In the genomic region with DNA sequence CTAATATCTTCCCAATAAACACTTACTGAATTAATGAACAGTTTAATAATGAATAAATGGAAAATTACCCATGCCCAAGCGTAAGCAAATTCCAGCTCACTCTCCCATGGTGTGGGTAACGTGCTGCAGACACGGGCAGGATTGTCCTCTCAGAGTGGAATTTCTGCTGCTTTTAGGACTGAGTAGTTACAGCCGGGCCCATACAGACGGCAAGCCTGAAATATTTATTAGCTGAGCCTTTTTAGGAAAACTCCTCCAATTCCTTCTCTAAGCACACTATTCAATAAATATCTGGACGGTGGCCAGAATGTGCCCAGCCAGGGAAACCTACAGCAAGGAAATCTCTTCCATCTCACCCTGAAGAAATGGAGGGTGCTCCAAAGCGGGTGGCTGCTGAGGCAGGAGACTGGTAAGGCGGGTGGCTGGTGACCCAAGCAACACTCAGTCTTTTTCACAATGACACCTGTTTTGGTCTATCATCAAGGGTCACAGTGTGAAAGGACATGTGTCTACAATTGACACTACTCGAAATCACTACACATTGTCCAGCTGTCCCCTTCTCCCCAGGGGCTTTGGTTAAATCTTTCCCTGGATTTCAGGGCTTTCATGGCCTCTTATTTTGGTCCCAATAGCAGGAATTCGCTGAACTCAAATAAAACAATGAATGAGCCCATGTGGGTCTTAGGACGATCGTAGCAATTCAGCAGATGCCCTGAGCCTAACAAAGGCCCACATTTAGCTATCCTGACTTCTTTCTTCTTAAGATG, we compare ENCODE assay signal across 11 mouse cellular contexts.
A peak's percentile ranks its signal among the peaks of the same experiment; 100 is the strongest.
DNase-seq lines count a peak whose midpoint lies in the region; ATAC-seq and TF ChIP-seq lines count a peak whose summit lies in the region.
"Had no signal": no experiment of that assay in that cellular context is flagged by ENCODE, and none has a peak within 500 bp of the region (broad histone marks: within the 10 kb centered on the region; RNA-seq: fewer than 3 reads in every experiment).

No protein-coding gene starts in this region.

- ATAC-seq in lung, embryonic 14.5 days (ENCODE audit: insufficient read depth), result 0 out of 2 replicates have a peak, but pooled peaks have one; percentile 41
- ATAC-seq in forebrain, embryonic 13.5 days, result peak; percentile 76; the same call in 1 of the 2 replicates
- peak; percentile 78 for ATAC-seq in midbrain, embryonic 13.5 days
- ATAC-seq in activated CD4-positive, CD25-positive, alpha-beta regulatory T cell, adult 4 months, result no peak
- ATAC-seq: CD4-positive, CD25-positive, alpha-beta regulatory T cell, adult 4 months had no signal

- H3K4me1 ChIP-seq in lung, embryonic 14.5 days (ENCODE audit: insufficient read depth), result peaks cover 5% of the 10 kb centered on the region
- H3K4me1 ChIP-seq in forebrain, embryonic 13.5 days, result peaks cover 14% of the 10 kb centered on the region
- peaks cover 9% of the 10 kb centered on the region for H3K4me1 ChIP-seq in midbrain, embryonic 13.5 days (replicated peaks)

- H3K9me3 ChIP-seq in lung, embryonic 14.5 days (ENCODE audit: low read depth, low read length), result no peaks in the 10 kb centered on the region
- H3K9me3 ChIP-seq in forebrain, embryonic 13.5 days (replicated peaks), result no peaks in the 10 kb centered on the region
- no peaks in the 10 kb centered on the region for H3K9me3 ChIP-seq in midbrain, embryonic 13.5 days

- H3K36me3 ChIP-seq in lung, embryonic 14.5 days (ENCODE audit: insufficient read depth), result no peaks in the 10 kb centered on the region
- H3K36me3 ChIP-seq in forebrain, embryonic 13.5 days (ENCODE audit: poor library complexity, severe bottlenecking), result no peaks in the 10 kb centered on the region
- H3K36me3 ChIP-seq in midbrain, embryonic 13.5 days, result no peaks in the 10 kb centered on the region

- no peak overlapping the region for H3K9ac ChIP-seq in lung, embryonic 14.5 days
- H3K9ac ChIP-seq in forebrain, embryonic 13.5 days, result no peak overlapping the region
- H3K9ac ChIP-seq in midbrain, embryonic 13.5 days (replicated peaks), result no peak overlapping the region

- H3K4me3 ChIP-seq in lung, embryonic 14.5 days (ENCODE audit: low read depth, low read length), result no peak overlapping the region
- H3K4me3 ChIP-seq in forebrain, embryonic 13.5 days, result no peak overlapping the region
- H3K4me3 ChIP-seq in midbrain, embryonic 13.5 days (replicated peaks), result no peak overlapping the region

- no peaks in the 10 kb centered on the region for H3K27me3 ChIP-seq in lung, embryonic 14.5 days (ENCODE audit: insufficient read depth, low read length)
- H3K27me3 ChIP-seq in forebrain, embryonic 13.5 days, result no peaks in the 10 kb centered on the region
- no peaks in the 10 kb centered on the region for H3K27me3 ChIP-seq in midbrain, embryonic 13.5 days

- WGBS in lung, embryonic 14.5 days, result 55% methylated on average over 12 of the region's 12 CpGs
- WGBS in forebrain, embryonic 13.5 days, result 18% methylated on average over 12 of the region's 12 CpGs
- WGBS in midbrain, embryonic 13.5 days, result 12% methylated on average over 12 of the region's 12 CpGs

- peak overlapping the region; percentile 20; the same call in 1 of the 2 replicates for H3K27ac ChIP-seq in lung, embryonic 14.5 days (ENCODE audit: low read depth)
- no peak overlapping the region; the same call in 1 of the 2 replicates for H3K27ac ChIP-seq in forebrain, embryonic 13.5 days
- no peak overlapping the region for H3K27ac ChIP-seq in midbrain, embryonic 13.5 days

- TF ChIP-seq CTCF in lung, embryonic 14.5 days (IDR thresholded peaks at IDR 0.05; ENCODE audit: low read depth), result no peak

- peak; percentile 60 for DNase-seq in lung, embryonic 14.5 days
- DNase-seq in lung, adult 18-20 months, result no peak
- peak; percentile 73 for DNase-seq in embryo, embryonic 10.5 days (ENCODE audit: low spot score)
- DNase-seq in heart, postnatal 4 days, result no peak
- no peak for DNase-seq in right cerebral cortex, postnatal 14 days
- DNase-seq: cerebellum, adult 9-10 months; kidney, adult 11 months had no signal

- no peak overlapping the region for H3K4me2 ChIP-seq in lung, embryonic 14.5 days
- H3K4me2 ChIP-seq in forebrain, embryonic 13.5 days, result peak overlapping the region; percentile 0; the same call in 1 of the 2 replicates
- no peak overlapping the region for H3K4me2 ChIP-seq in midbrain, embryonic 13.5 days (replicated peaks)

Comparison
In these comparisons a context has a peak if more than half of its experiments do, and no peak if none do; other contexts are left out.
1. DNase-seq: peak in lung, embryonic 14.5 days (single experiment) and embryo, embryonic 10.5 days (single experiment); none in lung, adult 18-20 months (0 of 2), heart, postnatal 4 days (single experiment) and right cerebral cortex, postnatal 14 days (single experiment).